Mouse (Mus musculus): ENCODE measurements at regions not wholly inside any gene's neighbourhood (a gene's known extent, or its start where the extent isn't known, plus 50 kb on each side); places are given as distances from the start of the nearest gene placed in this dataset.
A peak's percentile ranks its signal among the peaks of the same experiment; 100 is the strongest.
"Not testable (repeated sequence)": the region's sequence is repeated elsewhere in the genome, so short reads cannot be mapped to it uniquely, and the experiment has no call there.

DNA sequence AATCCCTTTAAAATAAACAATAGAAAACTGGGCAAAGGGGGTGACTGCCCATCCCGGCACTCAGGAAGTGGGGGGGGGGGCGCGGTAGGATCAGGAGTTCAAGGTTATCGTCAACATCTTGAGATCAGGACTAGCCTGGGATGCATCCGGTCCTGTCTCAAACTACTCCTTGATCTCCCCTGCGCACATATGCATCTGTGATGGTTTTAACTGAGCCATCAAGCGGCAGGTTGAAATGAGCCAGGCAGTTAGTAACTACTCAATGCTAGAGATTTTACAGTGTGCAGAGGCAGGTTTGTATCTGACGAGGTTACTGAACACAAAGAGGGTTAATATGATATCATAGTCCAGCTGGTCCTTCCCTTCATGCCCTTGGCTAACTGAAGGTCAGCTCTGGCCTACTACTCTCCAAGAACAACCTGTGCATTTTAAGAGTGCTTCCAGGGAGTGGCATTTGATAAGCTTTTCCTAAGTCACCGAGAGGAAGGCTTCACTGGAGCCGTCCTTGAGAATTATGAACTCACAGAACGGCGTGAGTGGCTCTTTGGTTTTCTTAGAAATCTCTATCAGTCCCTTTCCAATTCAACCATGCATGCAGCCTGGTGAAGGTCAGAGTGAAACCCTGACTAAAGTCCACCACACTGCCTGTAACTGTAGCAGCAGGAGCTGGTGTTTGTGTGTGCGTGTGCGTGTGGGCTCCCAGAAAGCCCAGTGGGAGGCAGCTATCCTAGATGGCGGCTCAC is 340.1 kb downstream of the Diras2 start:
- DNase-seq (ENCODE audit: low spot score in 2 of 2), result no peak

DNA sequence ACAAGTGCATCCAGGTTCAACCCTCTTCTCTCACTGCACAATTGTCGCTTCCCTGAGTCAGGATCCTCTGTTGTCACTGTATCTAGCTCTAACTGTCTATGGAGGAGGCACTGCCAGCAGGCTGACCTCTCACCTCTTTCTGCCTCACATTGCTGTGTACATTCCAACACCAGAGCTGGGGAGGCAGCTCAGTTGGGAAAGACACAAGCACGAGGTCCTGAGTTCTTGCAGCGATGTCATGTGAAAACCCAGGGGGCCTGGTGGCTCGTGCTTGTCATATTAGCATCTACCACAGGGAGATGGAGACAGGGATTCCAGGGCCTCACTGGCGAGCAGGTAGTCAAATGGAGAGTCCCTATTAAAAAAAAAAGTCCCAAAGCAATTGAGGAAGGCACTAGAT is 334.2 kb downstream of the Diras2 start:
- DNase-seq (ENCODE audit: low spot score in 2 of 2), result no peak

DNA sequence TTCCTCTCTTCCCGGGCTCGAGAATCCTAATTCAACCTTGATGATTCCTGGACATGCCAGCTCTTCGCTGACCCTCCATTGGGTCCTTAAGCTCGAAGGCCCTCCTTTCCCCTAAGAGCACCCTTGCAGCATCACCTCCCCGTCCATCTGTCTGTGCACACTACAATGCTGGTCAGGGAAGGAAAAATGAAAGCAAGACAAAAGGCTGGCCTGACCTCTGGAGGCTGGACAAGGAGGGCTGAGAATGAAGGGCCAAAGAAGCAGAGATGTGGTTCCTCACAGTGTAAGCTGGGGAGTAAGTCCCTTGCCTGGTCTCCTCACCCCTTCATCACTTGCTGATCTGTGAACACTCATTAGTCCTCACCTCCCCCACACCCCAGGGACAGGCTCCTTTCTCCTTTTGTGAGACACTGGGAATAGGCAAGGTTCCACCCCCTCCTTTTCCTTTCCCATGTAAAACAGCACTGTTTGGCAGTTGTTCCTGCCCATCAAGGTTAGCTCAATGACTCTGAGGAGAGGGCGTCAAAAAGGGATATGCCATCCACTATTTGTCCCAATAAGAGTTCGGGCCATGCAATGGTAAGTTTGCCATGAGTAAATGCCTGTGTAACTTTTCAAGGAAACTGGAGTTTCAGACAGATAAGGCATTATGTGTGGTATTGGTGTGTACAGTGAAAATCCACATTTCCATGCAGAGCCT is 332.3 kb downstream of the Diras2 start:
- DNase-seq (ENCODE audit: low spot score in 2 of 2), result no peak

DNA sequence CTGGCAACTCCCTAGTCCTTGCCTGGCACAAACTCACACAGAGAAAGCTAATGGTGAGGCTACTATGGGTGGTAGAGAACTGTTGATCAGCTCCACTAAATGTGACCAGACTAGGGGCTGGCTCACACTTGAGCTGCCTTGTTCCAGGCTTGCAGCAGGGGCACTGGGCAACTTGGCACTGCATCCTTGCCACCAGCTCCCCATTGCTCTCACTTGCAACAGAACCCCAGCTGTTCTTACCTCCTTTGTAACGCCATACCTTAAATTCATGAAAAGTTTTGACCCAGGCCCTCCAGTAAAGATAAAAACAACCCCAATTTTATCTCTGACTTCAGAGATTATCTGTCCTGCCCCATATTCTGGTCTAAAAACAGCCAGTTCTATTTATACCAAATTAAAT is 328.7 kb downstream of the Diras2 start:
- DNase-seq (ENCODE audit: low spot score in 2 of 2), result no peak

DNA sequence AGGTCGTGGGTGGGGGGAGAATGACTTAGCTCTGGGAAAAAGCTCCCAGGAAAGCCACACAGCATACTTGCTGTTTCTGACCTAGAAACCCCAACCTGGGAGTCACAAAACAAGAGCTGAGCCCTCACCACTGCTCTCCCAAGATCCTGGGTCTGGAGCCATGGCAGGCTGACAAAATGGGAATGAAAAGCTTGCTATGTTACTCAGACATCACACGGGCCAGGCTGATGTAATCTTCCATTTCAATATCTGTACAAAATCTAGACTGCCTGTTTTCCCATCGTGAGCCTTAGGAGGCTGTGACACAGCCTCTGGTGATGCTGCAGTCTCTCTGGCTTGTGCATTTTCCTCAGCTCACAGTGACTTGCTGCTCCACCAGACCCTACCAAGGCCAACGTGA is 325.1 kb downstream of the Diras2 start:
- DNase-seq (ENCODE audit: low spot score in 2 of 2), result no peak

DNA sequence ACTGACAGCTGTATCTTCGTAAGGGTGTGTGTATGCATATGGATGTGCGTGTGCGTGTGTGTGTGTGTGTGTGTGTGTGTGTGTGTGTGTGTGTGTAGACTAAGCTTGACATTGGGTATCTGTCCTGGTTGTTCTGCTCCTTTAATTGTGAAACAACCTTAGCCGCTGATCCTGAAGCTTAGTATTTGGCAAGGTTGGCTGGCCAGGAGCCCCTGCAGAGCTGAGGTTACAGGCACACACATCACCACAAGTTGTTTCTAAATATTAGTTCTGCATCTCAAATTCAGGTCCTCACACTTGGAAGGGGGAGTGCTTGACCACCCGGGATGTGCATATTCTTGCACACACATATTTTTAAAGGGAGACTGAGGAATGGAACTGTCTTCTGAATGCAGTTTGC is 314.7 kb downstream of the Diras2 start:
- DNase-seq (ENCODE audit: low spot score in 2 of 2), result no peak

DNA sequence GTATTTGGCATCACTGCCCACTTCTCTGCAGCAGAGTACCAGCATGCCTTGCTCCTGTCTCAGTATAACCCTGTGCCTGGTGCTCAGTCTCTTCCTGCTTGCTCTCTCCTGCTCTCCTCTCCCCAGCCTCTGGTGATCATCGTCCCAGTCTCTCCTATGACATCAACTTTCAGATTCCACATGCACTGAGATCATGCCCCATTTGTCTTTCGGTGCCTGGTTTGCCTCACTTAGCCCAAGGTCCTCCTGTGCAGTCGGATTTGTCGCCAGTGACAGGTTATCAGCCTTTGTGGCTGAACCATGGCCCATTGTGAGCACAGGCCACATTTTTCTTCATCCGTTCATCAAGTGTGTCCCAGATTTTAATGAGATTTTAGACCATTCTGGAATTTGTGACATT is 314.0 kb downstream of the Diras2 start:
- DNase-seq (ENCODE audit: low spot score in 2 of 2), result no peak

DNA sequence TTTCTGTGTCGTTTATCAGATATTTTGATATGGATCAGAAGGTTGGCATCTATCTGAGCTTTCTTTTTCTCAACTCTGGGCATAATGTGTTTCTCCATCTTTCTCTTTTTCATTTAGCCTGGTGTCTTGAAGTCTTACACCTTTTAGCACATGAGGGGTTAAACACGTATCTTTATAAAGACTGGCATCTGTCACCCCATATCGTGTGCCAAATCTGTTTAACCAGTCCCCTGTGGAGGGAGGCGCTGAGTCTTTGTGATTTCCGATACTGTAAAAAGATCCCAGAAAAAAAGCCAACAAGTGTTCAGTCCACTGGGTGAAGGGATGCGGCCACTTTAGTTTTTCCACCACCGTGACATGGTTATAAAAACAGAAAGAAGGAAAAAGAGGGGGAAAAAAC is 313.3 kb downstream of the Diras2 start:
- DNase-seq (ENCODE audit: low spot score in 2 of 2), result no peak

DNA sequence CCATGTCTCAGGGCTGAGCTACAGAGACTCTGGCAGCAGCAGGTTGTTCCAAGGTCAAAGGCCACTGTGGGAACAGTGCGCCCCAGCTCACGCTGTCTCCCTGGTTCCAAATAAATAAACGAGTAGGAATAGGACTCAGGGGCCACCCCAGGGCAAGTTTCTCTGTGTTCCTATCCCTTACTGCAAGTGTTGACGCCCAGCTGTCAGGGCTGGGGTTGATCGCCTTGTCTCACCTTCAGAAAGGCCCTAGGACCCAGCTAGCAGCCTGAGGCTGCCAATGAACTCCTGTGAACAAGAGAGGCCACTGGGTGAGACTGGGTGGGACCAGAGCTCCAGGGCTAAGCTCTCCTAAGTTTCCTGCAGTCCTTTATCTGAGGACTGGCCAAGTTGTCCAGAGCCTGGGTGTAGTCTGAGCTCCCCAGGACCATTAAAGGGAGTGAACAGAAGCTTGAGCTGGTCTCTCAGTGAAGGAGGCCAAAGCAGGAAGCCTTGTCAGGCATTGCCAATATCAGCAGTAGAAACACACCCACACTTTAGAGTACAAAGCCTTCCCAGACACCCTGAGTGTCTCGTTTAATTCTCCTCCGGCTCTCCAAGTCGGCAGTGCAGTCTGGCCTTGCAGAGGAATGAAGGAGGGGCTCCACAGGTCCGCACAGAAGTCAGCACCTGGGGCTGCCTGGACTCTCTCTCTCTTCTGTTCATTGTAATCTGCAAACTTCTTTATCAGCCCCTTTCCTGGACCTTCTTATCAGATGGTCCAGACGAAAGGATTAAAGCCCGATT is 308.6 kb downstream of the Diras2 start:
- no peak for DNase-seq (ENCODE audit: low spot score in 2 of 2)

DNA sequence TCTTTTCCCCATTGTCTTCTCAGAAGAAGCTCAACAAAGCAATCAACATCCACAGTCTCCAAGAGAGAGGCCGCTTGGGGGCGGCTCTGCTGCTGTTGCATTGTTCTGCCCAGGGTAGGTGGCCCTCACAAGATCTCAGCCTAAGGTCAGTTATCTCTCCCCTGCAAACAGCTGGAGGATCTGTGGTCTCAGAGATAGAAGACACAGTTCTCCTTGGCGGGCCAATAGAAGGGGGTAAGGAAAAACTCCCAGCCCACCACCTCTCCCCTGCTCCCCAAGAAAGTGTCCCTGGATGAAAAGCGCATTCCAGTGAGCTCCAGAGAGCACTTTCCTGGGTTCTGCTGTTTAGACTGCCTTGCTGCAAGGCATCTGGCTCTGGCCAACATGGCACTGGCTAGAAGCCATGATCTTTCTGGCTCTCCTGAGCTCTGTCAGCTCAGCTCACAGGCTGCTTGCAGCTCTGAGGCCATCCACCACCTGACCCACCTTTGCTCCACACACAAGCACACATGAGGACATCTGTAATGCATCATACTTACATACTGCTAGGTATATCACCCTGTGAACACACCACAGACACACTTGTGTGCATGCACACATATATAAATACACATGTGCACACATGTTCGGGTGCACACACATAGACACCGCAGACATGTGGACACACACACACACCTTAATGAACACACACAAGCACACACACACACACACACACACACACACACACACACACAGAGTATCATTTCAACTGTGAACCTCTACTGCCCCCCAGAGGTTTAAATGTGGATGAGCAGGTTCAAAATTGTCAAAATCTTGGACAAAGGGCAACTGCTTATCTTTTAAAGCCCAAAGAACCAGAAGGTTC is 307.7 kb downstream of the Diras2 start:
- peak; percentile 57 to 63 for DNase-seq (ENCODE audit: low spot score in 2 of 2)

DNA sequence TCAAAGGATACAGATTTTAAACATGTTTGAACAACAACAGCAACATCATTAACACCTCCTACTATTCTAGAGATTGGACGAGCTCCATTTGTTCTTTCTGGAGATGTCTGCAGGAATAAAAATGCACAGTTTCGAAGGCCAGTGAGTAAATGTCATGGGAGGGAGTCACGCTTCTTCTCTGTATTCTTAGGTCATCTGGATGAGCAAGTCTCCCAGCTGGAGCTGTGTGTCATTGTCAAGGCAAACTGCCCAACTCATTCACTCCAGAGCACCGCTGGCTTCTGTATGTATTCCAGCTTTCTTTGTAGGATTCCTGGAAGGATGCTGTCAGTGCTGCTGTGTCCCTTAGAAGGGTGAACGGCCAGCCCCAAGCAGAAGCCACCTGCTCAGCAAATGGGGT is 297.1 kb downstream of the Diras2 start:
- DNase-seq (ENCODE audit: low spot score in 2 of 2), result no peak

DNA sequence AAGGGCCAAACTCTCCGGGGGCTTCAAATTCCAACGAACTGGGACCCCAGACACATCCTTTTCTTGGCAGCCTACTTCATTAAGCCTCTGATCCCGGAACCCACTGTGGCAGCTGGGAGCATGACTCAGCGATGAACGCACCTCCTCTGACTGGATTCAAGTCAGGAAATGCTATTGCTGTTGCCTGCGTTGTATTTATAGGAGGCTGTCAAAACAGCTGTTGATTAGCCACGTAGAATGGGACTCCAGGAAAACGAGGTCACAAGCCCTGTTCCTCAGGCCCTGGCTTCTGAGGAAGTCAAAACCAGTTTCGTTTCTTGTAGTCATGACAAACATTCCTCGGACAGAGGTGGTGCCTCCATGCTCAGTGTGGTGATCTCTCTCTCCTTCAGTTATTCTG is 295.0 kb downstream of the Diras2 start:
- peak in 1 of 2 experiments; percentile 43 for DNase-seq (ENCODE audit: low spot score in 2 of 2)

DNA sequence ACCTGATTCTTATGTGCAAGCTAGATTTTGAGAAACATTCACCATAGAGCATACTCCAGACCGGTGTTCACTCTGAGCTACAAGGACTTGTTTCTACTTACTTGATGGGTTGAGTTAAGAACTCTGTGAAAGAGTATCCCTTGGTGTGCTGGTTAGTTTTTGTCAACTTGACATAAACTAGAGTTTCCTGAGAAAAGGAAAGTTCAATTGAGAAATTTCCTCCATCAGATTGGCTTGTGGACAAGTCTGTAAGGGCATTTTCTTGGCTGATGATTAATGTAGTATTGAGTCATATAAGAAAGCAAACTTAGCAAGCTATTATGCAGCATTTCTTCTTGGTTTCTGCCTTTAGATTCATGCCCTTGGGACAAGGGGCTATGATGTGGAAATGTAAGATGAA is 291.5 kb downstream of the Diras2 start:
- no peak for DNase-seq (ENCODE audit: low spot score in 2 of 2)

DNA sequence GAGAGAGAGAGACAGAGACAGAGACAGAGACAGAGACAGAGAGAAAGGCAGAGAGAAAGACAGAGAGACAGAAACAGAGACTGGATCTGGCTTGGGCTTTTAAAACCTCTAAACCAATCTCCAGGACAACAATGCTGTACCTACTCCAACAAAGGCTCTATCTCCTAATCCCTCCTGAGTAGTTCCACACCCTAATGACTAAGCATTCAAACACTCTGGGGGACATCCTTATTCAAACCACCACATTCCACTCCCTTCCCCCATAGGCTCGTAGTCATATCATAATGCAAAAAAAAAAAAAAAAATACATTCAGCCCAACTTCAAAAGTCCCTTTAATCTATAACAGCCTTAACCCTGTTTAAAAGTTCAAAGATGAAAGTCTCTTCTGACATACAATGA is 289.3 kb downstream of the Diras2 start:
- no peak for DNase-seq (ENCODE audit: low spot score in 2 of 2)

DNA sequence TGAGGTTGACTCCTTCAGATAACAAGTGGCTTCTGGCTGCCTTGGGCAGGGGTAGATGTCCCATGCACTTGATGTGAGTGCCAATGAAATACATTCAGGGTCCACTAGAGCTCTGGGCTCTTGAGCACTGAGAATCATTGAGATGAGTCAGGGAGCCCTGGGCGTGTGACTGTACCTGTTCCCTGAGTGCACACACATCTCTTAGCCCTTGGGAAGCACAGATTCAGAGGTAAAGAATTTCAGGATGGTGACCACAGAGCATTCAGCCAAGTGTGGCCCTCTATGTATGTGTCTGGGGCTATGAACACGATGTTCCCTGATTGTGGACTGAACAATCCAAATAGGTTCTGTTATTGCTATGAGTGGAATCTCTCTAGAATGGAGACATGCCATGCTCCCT is 281.6 kb downstream of the Diras2 start:
- DNase-seq (ENCODE audit: low spot score in 2 of 2), result no peak

DNA sequence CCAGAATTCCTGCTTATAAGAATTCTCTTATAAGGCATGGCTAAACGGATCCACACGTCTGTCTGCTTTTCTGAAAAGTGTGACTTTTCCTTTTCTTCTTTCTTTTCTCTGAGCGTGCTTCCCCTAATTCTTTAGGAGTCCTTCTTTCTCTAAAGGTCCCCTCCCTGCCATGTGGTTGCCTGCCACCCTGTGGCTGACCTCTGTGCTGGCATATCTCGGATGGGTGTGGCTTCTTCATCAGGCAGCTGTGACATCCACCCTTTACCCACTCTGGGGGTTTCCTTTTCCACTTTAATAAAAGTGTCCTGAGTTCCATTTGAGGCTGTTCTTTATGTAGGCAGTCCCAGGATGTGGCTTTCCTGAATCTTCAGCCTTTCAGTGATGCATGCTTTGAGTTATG is 280.7 kb downstream of the Diras2 start:
- DNase-seq (ENCODE audit: low spot score in 2 of 2), result no peak

DNA sequence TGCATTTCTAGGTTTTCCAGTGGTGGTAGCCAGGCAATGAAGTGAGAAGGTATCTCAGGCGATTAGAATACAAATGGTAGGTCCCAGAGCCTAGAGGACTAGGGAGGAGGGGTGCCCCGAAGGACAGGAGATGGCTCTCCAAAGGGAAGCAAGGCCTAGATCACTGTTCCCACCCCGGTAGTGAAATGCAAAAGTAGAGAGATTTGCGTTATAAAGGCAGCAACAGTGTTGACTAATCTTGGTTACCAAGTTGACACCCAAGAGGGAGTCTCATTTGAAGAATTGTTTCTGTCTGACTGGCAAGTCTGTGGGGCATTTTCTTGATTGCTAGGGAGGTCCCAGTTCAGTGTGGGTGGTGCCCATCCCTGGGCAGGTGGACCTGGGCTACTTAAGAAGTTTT is 278.8 kb downstream of the Diras2 start:
- no peak for DNase-seq (ENCODE audit: low spot score in 2 of 2)

DNA sequence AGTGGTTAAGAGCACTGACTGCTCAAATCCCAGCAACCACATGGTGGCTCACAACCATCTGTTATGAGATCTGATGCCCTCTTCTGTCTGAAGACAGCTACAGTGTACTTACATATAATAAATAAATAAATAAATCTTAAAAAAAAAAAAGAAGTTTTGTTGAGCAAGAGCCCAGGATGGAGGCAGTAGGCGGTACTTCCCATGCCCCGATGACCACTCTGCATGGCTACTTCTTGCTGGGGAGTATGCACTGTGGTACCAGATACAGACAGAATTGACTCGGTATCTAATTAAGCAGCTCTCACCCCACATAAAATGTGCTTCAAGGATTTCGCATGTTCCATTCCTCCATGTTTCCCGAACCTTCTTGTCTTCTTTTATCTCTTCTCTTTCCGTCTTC is 278.4 kb downstream of the Diras2 start:
- not testable (repeated sequence) for DNase-seq (ENCODE audit: low spot score in 2 of 2)

DNA sequence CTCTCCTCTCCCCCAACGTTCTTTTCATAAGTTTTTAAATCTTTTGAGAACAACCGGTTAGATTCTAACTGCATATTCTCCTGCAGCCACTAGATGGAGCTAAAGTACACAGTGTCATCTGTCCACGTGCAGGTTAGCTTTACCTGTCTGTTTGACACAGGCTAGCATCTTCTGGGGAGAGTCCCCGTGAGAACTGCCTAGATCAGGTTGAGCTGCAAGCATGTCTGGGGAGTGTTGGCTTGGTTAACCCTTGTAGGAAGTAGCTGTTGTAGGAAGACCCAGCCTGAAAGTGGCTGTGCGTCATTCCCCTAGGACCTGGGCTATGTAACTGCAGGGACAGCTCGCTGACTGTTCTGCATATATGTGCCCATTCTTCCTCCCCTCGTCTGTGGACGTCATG is 277.9 kb downstream of the Diras2 start:
- DNase-seq (ENCODE audit: low spot score in 2 of 2), result peak in 1 of 2 experiments; percentile 35

DNA sequence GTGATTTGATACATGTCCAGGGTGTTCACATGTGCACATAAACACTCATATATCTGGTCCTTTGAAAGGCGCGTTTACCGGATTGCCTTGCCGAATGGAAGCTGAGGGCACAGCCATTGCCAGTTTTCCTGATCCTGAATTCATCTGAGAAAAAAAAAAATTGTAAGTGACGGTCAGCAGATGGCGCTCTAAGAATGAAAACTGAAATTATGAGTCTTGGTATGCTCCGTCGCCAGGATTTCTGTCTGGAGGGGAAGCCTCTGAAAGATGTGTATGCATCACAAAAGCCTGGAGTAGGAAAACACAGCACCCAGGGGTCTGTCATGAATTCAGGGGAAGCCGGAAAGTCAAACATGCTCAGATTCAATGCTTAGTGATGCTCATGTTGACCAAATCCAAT is 276.9 kb downstream of the Diras2 start:
- peak; percentile 73 to 74 for DNase-seq (ENCODE audit: low spot score in 2 of 2)

DNA sequence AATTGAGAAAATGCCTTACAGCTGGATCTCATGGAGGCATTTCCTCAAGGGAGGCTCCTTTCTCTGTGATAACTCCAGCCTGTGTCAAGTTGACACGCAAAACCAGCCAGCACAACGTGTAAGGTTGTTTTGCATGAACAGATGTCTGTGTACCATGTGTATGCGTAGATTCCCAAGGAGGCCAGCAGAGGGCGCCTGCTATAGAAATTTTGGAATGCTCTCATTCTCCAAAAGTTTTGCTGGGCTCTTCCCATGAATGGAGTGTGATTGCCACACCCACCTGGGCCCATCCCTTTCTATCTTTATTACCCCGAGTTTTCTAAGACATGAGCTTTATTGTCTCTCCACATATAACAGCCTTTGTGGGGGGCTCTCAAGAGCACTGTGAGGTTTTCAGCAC is 275.4 kb downstream of the Diras2 start:
- peak in 1 of 2 experiments; percentile 71 for DNase-seq (ENCODE audit: low spot score in 2 of 2)

DNA sequence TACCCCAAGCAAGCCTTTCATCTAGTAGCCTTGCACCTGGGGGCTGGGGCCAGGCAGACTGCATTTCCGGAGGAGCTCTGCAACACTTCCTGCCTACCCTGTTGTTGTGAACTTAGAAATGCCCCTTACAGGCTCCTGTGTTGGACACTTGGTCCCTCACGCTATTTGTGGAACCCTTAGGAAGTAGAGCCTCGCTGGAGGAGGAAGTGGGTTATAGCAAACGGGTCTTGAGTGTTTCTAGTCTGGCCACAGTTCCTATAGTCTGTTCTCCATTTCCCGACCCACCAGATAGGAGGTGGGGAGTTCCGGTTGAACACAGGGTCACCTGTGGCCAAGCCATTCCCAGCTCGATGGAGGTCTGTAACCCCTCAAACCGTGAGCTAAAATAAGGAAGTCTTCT is 272.7 kb downstream of the Diras2 start:
- DNase-seq (ENCODE audit: low spot score in 2 of 2), result no peak
